Mouse (Mus musculus): ENCODE measurements around the gene Tmem150c. TPM values are rescaled to one million over a fixed set of nuclear protein-coding genes. Genes with fewer than 3 reads are reported as not detected.
A peak's percentile ranks its signal among the peaks of the same experiment; 100 is the strongest.

The Tmem150c gene
- polyA plus RNA-seq, 1 experiment from 2014 or later: 5.2 TPM

GRCm38 (mm10) chr5:100162053-100162452 is 2.4 kb upstream of the Tmem150c start:
- no peak overlapping the region for H3K27ac ChIP-seq (replicated peaks; ENCODE audit: low read depth, low read length)
- WGBS: 62% methylated on average over 1 of the region's 1 CpGs
- H3K4me2 ChIP-seq (ENCODE audit: low read depth, low read length): no peak overlapping the region
- no peaks in the 10 kb centered on the region for H3K36me3 ChIP-seq (ENCODE audit: control insufficient read depth, insufficient read depth, low read length)
- no peaks in the 10 kb centered on the region for H3K9me3 ChIP-seq (ENCODE audit: control insufficient read depth, low read length)
- no peaks in the 10 kb centered on the region for H3K4me1 ChIP-seq (ENCODE audit: control insufficient read depth, insufficient read depth, low read length)
- H3K27me3 ChIP-seq (replicated peaks; ENCODE audit: control insufficient read depth, insufficient read depth, low read length): peaks cover 28% of the 10 kb centered on the region
- H3K4me3 ChIP-seq (ENCODE audit: low read depth, low read length): no peak overlapping the region
- DNase-seq (ENCODE audit: low spot score): no peak
- no peak overlapping the region for H3K9ac ChIP-seq (ENCODE audit: low read depth, low read length)
- no peak for ATAC-seq (ENCODE audit: low read depth)

DNA sequence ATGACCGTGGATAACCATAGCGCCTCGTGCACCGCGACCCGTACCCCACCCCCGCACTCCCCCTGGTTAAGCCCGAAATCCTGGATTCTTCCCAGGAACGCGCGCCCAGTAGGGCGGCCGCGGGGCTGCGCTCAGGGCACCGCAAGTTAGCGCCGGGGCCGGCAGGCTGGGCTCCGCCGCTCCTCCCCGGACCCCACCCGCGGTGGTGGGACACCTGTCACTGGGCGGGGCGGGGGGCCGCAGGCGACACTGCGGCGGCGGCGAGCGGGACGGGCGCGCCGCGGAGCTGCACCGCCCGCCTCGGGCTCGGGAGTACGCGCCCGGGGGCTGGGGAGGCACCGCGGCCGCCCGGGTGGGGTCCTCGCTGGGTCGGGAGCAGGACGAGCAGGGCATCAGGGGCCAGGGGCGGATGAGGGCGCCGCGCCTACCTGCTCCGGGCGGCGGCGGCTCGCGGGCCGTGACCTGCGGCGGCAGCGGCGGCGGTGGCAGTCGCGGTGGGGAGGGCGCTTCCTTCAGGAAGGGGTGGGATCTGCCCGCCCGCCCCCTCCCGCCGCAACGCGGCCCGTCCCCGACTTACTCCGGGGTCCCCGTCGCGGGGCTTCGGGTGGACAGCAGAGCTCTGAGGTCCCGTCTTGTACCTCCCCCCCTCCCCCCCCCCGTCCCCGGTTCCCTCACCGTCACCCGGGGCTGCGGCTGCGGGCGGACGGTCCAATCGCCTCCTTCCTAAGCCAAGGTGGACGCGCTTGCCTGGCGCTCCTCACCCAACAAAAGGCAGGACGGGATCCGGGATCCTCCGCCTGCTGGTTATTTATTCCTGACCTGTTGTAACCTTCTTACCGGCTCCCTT is 594 bp downstream of the Tmem150c start:
- Histone ChIP-seq H3K9ac (ENCODE audit: low read depth, low read length) (peak overlapping the region; percentile 73), H3K9me3 (ENCODE audit: control insufficient read depth, low read length) (no peaks in the 10 kb centered on the region), H3K36me3 (ENCODE audit: control insufficient read depth, insufficient read depth, low read length) (no peaks in the 10 kb centered on the region), H3K4me1 (ENCODE audit: control insufficient read depth, insufficient read depth, low read length) (no peaks in the 10 kb centered on the region), H3K27me3 (replicated peaks; ENCODE audit: control insufficient read depth, insufficient read depth, low read length) (peaks cover 34% of the 10 kb centered on the region), H3K27ac (replicated peaks; ENCODE audit: low read depth, low read length) (no peak overlapping the region), H3K4me3 (ENCODE audit: low read depth, low read length) (peak overlapping the region; percentile 53), H3K4me2 (ENCODE audit: low read depth, low read length) (peak overlapping the region; percentile 97)
- ATAC-seq (ENCODE audit: low read depth) (peak; percentile 79), DNase-seq (ENCODE audit: low spot score) (peak; percentile 29)
- WGBS: 1% methylated on average over 19 of the region's 101 CpGs

- Histone ChIP-seq H3K9me3 (ENCODE audit: control insufficient read depth, low read length) (no peaks in the 10 kb centered on the region), H3K36me3 (ENCODE audit: control insufficient read depth, insufficient read depth, low read length) (no peaks in the 10 kb centered on the region), H3K4me3 (ENCODE audit: low read depth, low read length) (peak overlapping the region; percentile 53), H3K27ac (replicated peaks; ENCODE audit: low read depth, low read length) (no peak overlapping the region), H3K27me3 (replicated peaks; ENCODE audit: control insufficient read depth, insufficient read depth, low read length) (peaks cover 34% of the 10 kb centered on the region), H3K9ac (ENCODE audit: low read depth, low read length) (no peak overlapping the region), H3K4me1 (ENCODE audit: control insufficient read depth, insufficient read depth, low read length) (no peaks in the 10 kb centered on the region), H3K4me2 (ENCODE audit: low read depth, low read length) (peak overlapping the region; percentile 97)
- DNase-seq (ENCODE audit: low spot score): no peak
- WGBS: 10% methylated on average over 13 of the region's 13 CpGs
- no peak for ATAC-seq (ENCODE audit: low read depth)
These were observed 1.3 kb downstream of the Tmem150c start for GRCm38 (mm10) chr5:100158301-100158700.

DNA sequence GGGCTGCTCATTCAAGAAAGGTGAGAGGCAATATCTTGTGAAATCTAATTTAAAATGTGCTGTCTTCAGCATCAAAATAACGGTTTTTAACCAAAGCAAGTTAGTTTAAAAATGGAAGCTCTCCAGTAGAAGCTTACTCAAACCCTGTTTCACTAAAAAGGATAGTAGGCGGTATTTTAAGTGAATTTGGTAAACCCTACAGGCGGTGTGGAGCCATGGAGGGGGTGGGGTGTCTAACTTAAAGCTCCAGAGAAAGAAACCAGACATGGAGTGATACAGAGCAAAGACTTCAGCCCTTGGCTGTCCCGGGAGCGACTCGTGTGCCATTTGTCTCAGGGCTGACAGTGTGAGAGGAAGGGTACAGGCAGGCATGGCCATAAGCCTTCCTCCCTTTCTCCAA is 4.0 kb downstream of the Tmem150c start:
- Histone ChIP-seq H3K27me3 (replicated peaks; ENCODE audit: control insufficient read depth, insufficient read depth, low read length) (peaks cover 34% of the 10 kb centered on the region), H3K4me1 (ENCODE audit: control insufficient read depth, insufficient read depth, low read length) (no peaks in the 10 kb centered on the region), H3K9ac (ENCODE audit: low read depth, low read length) (no peak overlapping the region), H3K4me2 (ENCODE audit: low read depth, low read length) (no peak overlapping the region), H3K27ac (replicated peaks; ENCODE audit: low read depth, low read length) (no peak overlapping the region), H3K36me3 (ENCODE audit: control insufficient read depth, insufficient read depth, low read length) (no peaks in the 10 kb centered on the region), H3K9me3 (ENCODE audit: control insufficient read depth, low read length) (no peaks in the 10 kb centered on the region), H3K4me3 (ENCODE audit: low read depth, low read length) (no peak overlapping the region)
- ATAC-seq (ENCODE audit: low read depth) (no peak), DNase-seq (ENCODE audit: low spot score) (no peak)
- WGBS: 76% methylated on average over 6 of the region's 6 CpGs

DNA sequence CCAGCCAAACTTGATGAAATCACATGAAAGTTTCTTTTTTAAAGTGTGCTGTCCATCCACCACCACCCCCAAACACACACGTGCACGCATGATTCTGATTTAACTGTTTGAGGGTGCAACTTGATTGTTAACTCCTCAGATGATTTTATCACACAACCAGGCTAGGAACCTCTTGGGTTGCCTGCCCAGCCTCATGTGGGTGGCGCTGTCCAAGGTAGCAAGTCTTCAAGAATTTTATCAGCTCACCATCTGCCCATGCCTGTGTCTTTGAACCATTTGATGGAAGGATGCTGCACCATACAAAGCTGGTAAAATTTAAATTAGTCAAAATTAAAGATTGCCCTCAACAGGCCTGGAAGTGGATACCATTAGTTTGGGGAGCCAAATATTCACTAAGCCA is 9.6 kb downstream of the Tmem150c start:
- no peak overlapping the region for H3K4me3 ChIP-seq (ENCODE audit: low read depth, low read length)
- no peaks in the 10 kb centered on the region for H3K9me3 ChIP-seq (ENCODE audit: control insufficient read depth, low read length)
- no peaks in the 10 kb centered on the region for H3K36me3 ChIP-seq (ENCODE audit: control insufficient read depth, insufficient read depth, low read length)
- H3K4me2 ChIP-seq (ENCODE audit: low read depth, low read length): no peak overlapping the region
- H3K4me1 ChIP-seq (ENCODE audit: control insufficient read depth, insufficient read depth, low read length): no peaks in the 10 kb centered on the region
- no peak overlapping the region for H3K9ac ChIP-seq (ENCODE audit: low read depth, low read length)
- 64% methylated on average over 3 of the region's 3 CpGs for WGBS
- peak; percentile 31 for DNase-seq (ENCODE audit: low spot score)
- no peak for ATAC-seq (ENCODE audit: low read depth)
- H3K27me3 ChIP-seq (replicated peaks; ENCODE audit: control insufficient read depth, insufficient read depth, low read length): no peaks in the 10 kb centered on the region
- no peak overlapping the region for H3K27ac ChIP-seq (replicated peaks; ENCODE audit: low read depth, low read length)

- no peaks in the 10 kb centered on the region for H3K36me3 ChIP-seq (ENCODE audit: control insufficient read depth, insufficient read depth, low read length)
- no peak for DNase-seq (ENCODE audit: low spot score)
- H3K9me3 ChIP-seq (ENCODE audit: control insufficient read depth, low read length): no peaks in the 10 kb centered on the region
- no peak overlapping the region for H3K4me2 ChIP-seq (ENCODE audit: low read depth, low read length)
- no peak overlapping the region for H3K9ac ChIP-seq (ENCODE audit: low read depth, low read length)
- no peaks in the 10 kb centered on the region for H3K4me1 ChIP-seq (ENCODE audit: control insufficient read depth, insufficient read depth, low read length)
- 81% methylated on average over 7 of the region's 7 CpGs for WGBS
- H3K4me3 ChIP-seq (ENCODE audit: low read depth, low read length): no peak overlapping the region
- H3K27ac ChIP-seq (replicated peaks; ENCODE audit: low read depth, low read length): no peak overlapping the region
- no peaks in the 10 kb centered on the region for H3K27me3 ChIP-seq (replicated peaks; ENCODE audit: control insufficient read depth, insufficient read depth, low read length)
- no peak for ATAC-seq (ENCODE audit: low read depth)
These were observed 14.8 kb downstream of the Tmem150c start for GRCm38 (mm10) chr5:100144836-100145235.

GRCm38 (mm10) chr5:100127283-100127682 is 32.3 kb downstream of the Tmem150c start:
- peak; percentile 39 for DNase-seq (ENCODE audit: low spot score)
- Histone ChIP-seq H3K27ac (replicated peaks; ENCODE audit: low read depth, low read length) (no peak overlapping the region), H3K4me2 (ENCODE audit: low read depth, low read length) (no peak overlapping the region), H3K27me3 (replicated peaks; ENCODE audit: control insufficient read depth, insufficient read depth, low read length) (no peaks in the 10 kb centered on the region), H3K4me1 (ENCODE audit: control insufficient read depth, insufficient read depth, low read length) (no peaks in the 10 kb centered on the region), H3K4me3 (ENCODE audit: low read depth, low read length) (no peak overlapping the region), H3K9me3 (ENCODE audit: control insufficient read depth, low read length) (no peaks in the 10 kb centered on the region), H3K36me3 (ENCODE audit: control insufficient read depth, insufficient read depth, low read length) (no peaks in the 10 kb centered on the region), H3K9ac (ENCODE audit: low read depth, low read length) (no peak overlapping the region)
- ATAC-seq (ENCODE audit: low read depth): no peak
- 48% methylated on average over 8 of the region's 8 CpGs for WGBS

DNA sequence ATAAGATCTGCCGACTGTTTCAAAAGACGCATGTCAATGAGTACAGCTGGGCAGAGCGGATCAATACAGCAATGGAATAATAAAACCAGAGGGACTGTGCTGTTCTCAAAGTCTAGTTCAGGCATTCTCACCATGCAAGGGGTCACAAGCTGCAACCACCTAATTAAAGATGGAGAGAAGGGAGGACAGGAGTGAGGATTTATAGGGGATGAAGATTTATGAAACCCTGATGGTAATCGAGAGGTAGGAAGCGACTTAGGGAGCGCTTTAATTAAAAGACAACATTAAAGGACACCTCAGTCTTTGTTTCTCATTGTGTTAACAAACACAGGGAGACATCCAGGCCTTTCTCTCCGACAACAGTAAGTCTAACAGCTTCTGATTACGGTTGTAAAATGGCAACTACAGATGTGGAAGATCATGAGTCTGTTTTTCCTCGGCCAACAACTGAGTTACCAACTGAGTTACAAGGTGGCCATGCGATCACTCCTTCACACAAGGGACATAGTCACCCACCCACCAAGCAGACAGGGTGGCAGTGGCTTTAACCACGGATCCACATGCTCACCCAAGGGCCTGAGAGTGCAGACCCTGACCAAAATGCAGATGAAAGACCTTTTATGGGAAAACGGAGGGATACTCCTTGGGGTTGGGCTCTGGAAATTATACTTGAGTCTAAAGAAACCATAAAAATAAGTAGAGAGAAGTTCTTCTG is 34.0 kb downstream of the Tmem150c start:
- Histone ChIP-seq H3K27me3 (replicated peaks; ENCODE audit: control insufficient read depth, insufficient read depth, low read length) (no peaks in the 10 kb centered on the region), H3K36me3 (ENCODE audit: control insufficient read depth, insufficient read depth, low read length) (no peaks in the 10 kb centered on the region), H3K4me1 (ENCODE audit: control insufficient read depth, insufficient read depth, low read length) (peaks cover 6% of the 10 kb centered on the region; the same call in 1 of the 2 replicates), H3K9me3 (ENCODE audit: control insufficient read depth, low read length) (0 out of 2 replicates have a peak, but pooled peaks cover 4% of the 10 kb centered on the region), H3K27ac (replicated peaks; ENCODE audit: low read depth, low read length) (no peak overlapping the region), H3K4me3 (ENCODE audit: low read depth, low read length) (no peak overlapping the region), H3K9ac (ENCODE audit: low read depth, low read length) (no peak overlapping the region), H3K4me2 (ENCODE audit: low read depth, low read length) (no peak overlapping the region)
- 80% methylated on average over 12 of the region's 12 CpGs for WGBS
- ATAC-seq (ENCODE audit: low read depth) (no peak), DNase-seq (ENCODE audit: low spot score) (no peak)

Data from embryonic facial prominence, embryonic 14.5 days (tissue).